Mouse (Mus musculus) bone marrow macrophage, adult 2 months (primary cell): ENCODE data around the gene Syt7. TPM values are rescaled to one million over a fixed set of nuclear protein-coding genes. Genes with fewer than 3 reads are reported as not detected.

Experiments used
- H3K27ac ChIP-seq: 2 replicates; pipeline ENCODE4 v1.5.1; 2012; ENCODE audit warnings: low read depth, low read length; ENCODE audit not compliant: insufficient read depth
- H3K4me1 ChIP-seq: 2 replicates; pipeline ENCODE4 v1.6.1; 2012; ENCODE audit warnings: low read length; ENCODE audit not compliant: control insufficient read depth, insufficient read depth
- H3K4me3 ChIP-seq: 2 replicates; pipeline ENCODE4 v1.5.1; 2012; ENCODE audit warnings: mild to moderate bottlenecking, low read length, moderate library complexity; ENCODE audit not compliant: insufficient read depth
- CTCF ChIP-seq: IDR thresholded peaks from 2 replicates; pipeline ENCODE4 v1.5.1; 2012; ENCODE audit warnings: low read depth, mild to moderate bottlenecking, low read length, moderate library complexity
- POLR2A ChIP-seq: IDR thresholded peaks from 2 replicates; pipeline ENCODE4 v1.6.1; 2012; ENCODE audit warnings: mild to moderate bottlenecking, low read depth, low read length, borderline replicate concordance
- polyA plus RNA-seq: library from polyadenylated mRNA; stranded (reverse); fragments of >200 nt; gene quantifications from 2 replicates; pipeline ENCODE4 v1.2.4, GENCODE M21; 2012; ENCODE audit not compliant: missing spikeins, insufficient read depth, insufficient read length

Syt7 gene
- polyA plus RNA-seq, 1 experiment, result not detected

GRCm38 (mm10) chr19:10455437-10455806 is 66.5 kb downstream of the Syt7 start:
- peaks cover 12% of the 10 kb centered on the region for H3K4me1 ChIP-seq
- H3K4me3 ChIP-seq, result no peak overlapping the region
- no peak overlapping the region for H3K27ac ChIP-seq
- TF ChIP-seq POLR2A (no peak), CTCF (no peak)

GRCm38 (mm10) chr19:10456752-10457483 is 68.0 kb downstream of the Syt7 start, which contains the start of gene Lrrc10b:
TSS of gene Lrrc10b (minus strand) at chr19:10457473.
- Histone ChIP-seq H3K4me3 (peak within 1 kb of the TSS; percentile 52), H3K27ac (no peak within 1 kb of the TSS), H3K4me1 (peaks cover 12% of the 10 kb centered on the region)
- no peak for TF ChIP-seq CTCF
- no peak for TF ChIP-seq POLR2A

GRCm38 (mm10) chr19:10457484-10457800 is 68.6 kb downstream of the Syt7 start:
- Histone ChIP-seq H3K4me3 (peak overlapping the region; percentile 32), H3K27ac (no peak overlapping the region), H3K4me1 (peaks cover 12% of the 10 kb centered on the region)
- no peak for TF ChIP-seq CTCF
- no peak for TF ChIP-seq POLR2A

GRCm38 (mm10) chr19:10458096-10458495 is 69.2 kb downstream of the Syt7 start:
- Histone ChIP-seq H3K4me1 (peaks cover 12% of the 10 kb centered on the region), H3K4me3 (peak overlapping the region; percentile 32), H3K27ac (no peak overlapping the region)
- TF ChIP-seq CTCF, result no peak
- TF ChIP-seq POLR2A, result no peak

GRCm38 (mm10) chr19:10459907-10460306 is 71.0 kb downstream of the Syt7 start:
- H3K27ac ChIP-seq, result no peak overlapping the region
- peaks cover 12% of the 10 kb centered on the region for H3K4me1 ChIP-seq
- TF ChIP-seq POLR2A, result no peak
- no peak for TF ChIP-seq CTCF
- no peak overlapping the region for H3K4me3 ChIP-seq

GRCm38 (mm10) chr19:10461584-10461983 is 72.7 kb downstream of the Syt7 start:
- H3K27ac ChIP-seq, result no peak overlapping the region
- peaks cover 12% of the 10 kb centered on the region for H3K4me1 ChIP-seq
- TF ChIP-seq POLR2A, result no peak
- no peak for TF ChIP-seq CTCF
- H3K4me3 ChIP-seq, result no peak overlapping the region

GRCm38 (mm10) chr19:10464427-10464826 is 75.5 kb downstream of the Syt7 start:
- Histone ChIP-seq H3K27ac (no peak overlapping the region), H3K4me1 (0 out of 2 replicates have a peak, but pooled peaks cover 3% of the 10 kb centered on the region), H3K4me3 (no peak overlapping the region)
- no peak for TF ChIP-seq POLR2A

GRCm38 (mm10) chr19:10469171-10469658 is 80.3 kb downstream of the Syt7 start:
- TF ChIP-seq POLR2A (no peak), CTCF (no peak)
- Histone ChIP-seq H3K4me3 (no peak overlapping the region), H3K27ac (no peak overlapping the region), H3K4me1 (no peaks in the 10 kb centered on the region)

- Histone ChIP-seq H3K4me3 (no peak overlapping the region), H3K4me1 (no peaks in the 10 kb centered on the region), H3K27ac (no peak overlapping the region)
- no peak for TF ChIP-seq POLR2A
- TF ChIP-seq CTCF, result no peak
Measured at GRCm38 (mm10) chr19:10472958-10473357, 84.1 kb downstream of the Syt7 start.

GRCm38 (mm10) chr19:10473779-10474178 is 84.9 kb downstream of the Syt7 start:
- Histone ChIP-seq H3K4me3 (no peak overlapping the region), H3K27ac (no peak overlapping the region), H3K4me1 (no peaks in the 10 kb centered on the region)
- no peak for TF ChIP-seq CTCF
- TF ChIP-seq POLR2A, result no peak
